Mouse (Mus musculus) stomach, postnatal 0 days (tissue): ENCODE measurements around the gene Gdf9. TPM values are rescaled to one million over a fixed set of nuclear protein-coding genes. Genes with fewer than 3 reads are reported as not detected.
A peak's percentile ranks its signal among the peaks of the same experiment; 100 is the strongest.
"Not testable (repeated sequence)": the region's sequence is repeated elsewhere in the genome, so short reads cannot be mapped to it uniquely, and the experiment has no call there.

Experiments used
- ATAC-seq: fragments of 200-750 bp; cut with Nextera tagmentation; 2 replicates; pipeline ENCODE4 v1.8.0; 2017; ENCODE audit not compliant: low FRiP score, low TSS enrichment
- DNase-seq: peaks from one replicate; pipeline ENCODE4 v3.0.0-alpha.2; 2016; ENCODE audit warnings: low spot score
- H3K27ac ChIP-seq: fragments of 300-500 bp; sonication (generic); replicated peaks from 2 replicates; pipeline ENCODE4 v1.5.1; 2014; ENCODE audit warnings: mild to moderate bottlenecking, control low read depth
- H3K27me3 ChIP-seq: fragments of 300-500 bp; sonication (generic); 2 replicates; pipeline ENCODE4 v1.6.1; 2014; ENCODE audit warnings: low read length; ENCODE audit not compliant: control insufficient read depth, insufficient read depth
- H3K36me3 ChIP-seq: fragments of 300-500 bp; sonication (generic); 2 replicates; pipeline ENCODE4 v1.6.1; 2014; ENCODE audit warnings: low read length, mixed read lengths; ENCODE audit not compliant: control insufficient read depth, insufficient read depth
- H3K4me1 ChIP-seq: fragments of 300-500 bp; sonication (generic); replicated peaks from 2 replicates; pipeline ENCODE4 v1.6.1; 2014; ENCODE audit warnings: antibody characterized with exemption; ENCODE audit not compliant: control insufficient read depth, insufficient read depth
- H3K4me2 ChIP-seq: fragments of 300-500 bp; sonication (generic); replicated peaks from 2 replicates; pipeline ENCODE4 v1.6.1; 2014; ENCODE audit warnings: low read depth, mild to moderate bottlenecking, control low read depth, moderate library complexity
- H3K4me3 ChIP-seq: fragments of 300-500 bp; sonication (generic); 2 replicates; pipeline ENCODE4 v1.5.1; 2014; ENCODE audit warnings: low read depth, low read length, control low read depth
- H3K9ac ChIP-seq: fragments of 300-500 bp; sonication (generic); 2 replicates; pipeline ENCODE4 v1.6.1; 2014; ENCODE audit warnings: mild to moderate bottlenecking, low read length, control low read depth, mixed read lengths
- H3K9me3 ChIP-seq: fragments of 300-500 bp; sonication (generic); 2 replicates; pipeline ENCODE4 v1.6.1; 2016; ENCODE audit warnings: low read length; ENCODE audit not compliant: control insufficient read depth
- CTCF ChIP-seq: IDR thresholded peaks from 2 replicates; pipeline ENCODE4 v1.5.1; 2016; ENCODE audit warnings: antibody characterized with exemption, low read depth, mild to moderate bottlenecking, moderate library complexity
- EP300 ChIP-seq: optimal IDR thresholded peaks from 2 replicates; pipeline ENCODE3; 2016; ENCODE audit warnings: antibody characterized with exemption
- WGBS: fragments of 180-500 bp; shearing (Covaris S2); extraction: QIAGEN DNeasy Blood & Tissue Kit; methylation state at CpG from one replicate; pipeline ENCODE4 v1.1.7; 2014; 5-methylcytosine and 5-hydroxymethylcytosine counted together
- polyA plus RNA-seq: library from polyadenylated mRNA; unstranded; fragments of >200 nt; fragmentation: Nextera tagmentation; extraction: Ambion mirVana; gene quantifications from 2 replicates; pipeline ENCODE4 v1.2.1, GENCODE M21; 2015

Gdf9 gene
- polyA plus RNA-seq, 1 experiment from 2014 or later, result 0.78 TPM

GRCm38 (mm10) chr11:53418048-53418447, 12.8 kb upstream of the Gdf9 start:
- H3K4me3 ChIP-seq, result no peak overlapping the region
- ATAC-seq, result no peak
- no peaks in the 10 kb centered on the region for H3K27me3 ChIP-seq
- TF ChIP-seq CTCF (no peak), EP300 (no peak)
- no peak overlapping the region for H3K9ac ChIP-seq
- no peaks in the 10 kb centered on the region for H3K9me3 ChIP-seq
- DNase-seq, result no peak
- no peak overlapping the region for H3K27ac ChIP-seq
- H3K4me1 ChIP-seq, result no peaks in the 10 kb centered on the region
- H3K4me2 ChIP-seq, result no peak overlapping the region
- H3K36me3 ChIP-seq, result peaks cover 34% of the 10 kb centered on the region

- no peak within 1 kb of the TSS for H3K4me3 ChIP-seq
- H3K4me1 ChIP-seq, result no peaks in the 10 kb centered on the region
- H3K4me2 ChIP-seq, result no peak within 1 kb of the TSS
- no peaks in the 10 kb centered on the region for H3K9me3 ChIP-seq
- H3K27ac ChIP-seq, result no peak within 1 kb of the TSS
- WGBS, result 69% methylated on average over 4 of the region's 4 CpGs
- DNase-seq (no peak), ATAC-seq (no peak)
- no peak within 1 kb of the TSS for H3K9ac ChIP-seq
- H3K27me3 ChIP-seq, result no peaks in the 10 kb centered on the region
- TF ChIP-seq EP300 (no peak), CTCF (peak; percentile 8; the same call in 1 of the 2 replicates)
- H3K36me3 ChIP-seq, result 0 out of 2 replicates have a peak, but pooled peaks cover 3% of the 10 kb centered on the region
These were observed 7.8 kb upstream of the Gdf9 start, which contains the start of gene Leap2 for GRCm38 (mm10) chr11:53423036-53423435. Gene Leap2 (minus strand): TSS chr11:53423170.

- Histone ChIP-seq H3K9ac (no peak overlapping the region), H3K36me3 (no peaks in the 10 kb centered on the region), H3K4me3 (no peak overlapping the region), H3K4me1 (no peaks in the 10 kb centered on the region; the same call in 1 of the 2 replicates), H3K27ac (no peak overlapping the region), H3K4me2 (no peak overlapping the region), H3K9me3 (no peaks in the 10 kb centered on the region), H3K27me3 (no peaks in the 10 kb centered on the region)
- DNase-seq, result no peak
- TF ChIP-seq EP300 (no peak), CTCF (no peak)
- WGBS, result 46% methylated on average over 2 of the region's 2 CpGs
- no peak for ATAC-seq
These were observed 6.0 kb upstream of the Gdf9 start for GRCm38 (mm10) chr11:53424826-53425225.

DNA sequence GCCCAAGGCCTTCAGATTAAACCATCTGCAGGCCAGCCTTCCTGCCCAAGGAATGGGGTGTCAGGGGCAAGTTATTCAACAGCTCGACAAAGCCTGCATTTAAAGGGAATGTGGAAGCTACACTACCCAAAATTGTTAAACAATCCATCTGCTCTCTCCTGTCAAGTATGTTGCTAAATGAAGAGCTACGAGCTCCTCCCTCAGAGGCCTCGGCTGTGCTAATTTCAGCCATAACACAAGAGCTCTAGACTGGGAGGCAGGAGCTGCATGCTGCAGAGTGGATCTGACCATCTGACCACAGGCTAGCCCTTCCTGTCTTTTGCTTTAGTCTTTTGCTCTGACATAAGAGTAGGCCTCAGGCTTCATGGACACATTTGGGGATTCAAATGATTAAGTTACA, 5.6 kb upstream of the Gdf9 start:
- ATAC-seq, result no peak
- Histone ChIP-seq H3K9ac (no peak overlapping the region), H3K4me1 (no peaks in the 10 kb centered on the region; the same call in 1 of the 2 replicates), H3K4me3 (no peak overlapping the region), H3K36me3 (no peaks in the 10 kb centered on the region), H3K9me3 (no peaks in the 10 kb centered on the region), H3K27ac (no peak overlapping the region), H3K27me3 (no peaks in the 10 kb centered on the region), H3K4me2 (no peak overlapping the region)
- 56% methylated on average over 3 of the region's 3 CpGs for WGBS
- TF ChIP-seq EP300, result no peak
- TF ChIP-seq CTCF, result no peak
- no peak for DNase-seq

DNA sequence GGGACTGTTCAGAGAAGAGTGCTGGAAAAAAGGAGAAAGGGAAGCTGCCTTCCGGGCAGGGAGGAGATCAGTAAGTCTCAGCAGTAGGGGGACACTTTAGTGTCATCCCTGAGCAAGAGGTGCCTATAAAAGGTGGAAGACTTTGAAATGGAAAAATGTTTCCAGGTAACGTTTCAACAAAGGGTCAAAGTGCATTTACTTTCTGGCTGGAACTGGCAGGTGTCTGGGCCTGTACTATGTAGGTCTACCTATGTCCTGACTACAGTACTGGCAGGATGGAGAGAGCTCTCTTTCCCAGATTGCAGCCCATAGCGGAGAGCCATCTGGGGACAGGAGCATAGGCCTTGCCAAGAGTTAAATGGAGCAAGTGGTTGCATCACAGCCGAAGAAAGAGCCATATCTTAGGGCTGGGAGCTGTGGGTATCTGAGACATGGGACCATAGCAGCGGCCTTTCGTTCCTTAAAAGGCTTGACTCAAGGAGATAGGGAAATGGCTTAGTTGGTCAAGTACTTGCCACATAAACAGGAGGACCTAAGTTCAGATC, 5.0 kb upstream of the Gdf9 start:
- no peak overlapping the region for H3K27ac ChIP-seq

DNA sequence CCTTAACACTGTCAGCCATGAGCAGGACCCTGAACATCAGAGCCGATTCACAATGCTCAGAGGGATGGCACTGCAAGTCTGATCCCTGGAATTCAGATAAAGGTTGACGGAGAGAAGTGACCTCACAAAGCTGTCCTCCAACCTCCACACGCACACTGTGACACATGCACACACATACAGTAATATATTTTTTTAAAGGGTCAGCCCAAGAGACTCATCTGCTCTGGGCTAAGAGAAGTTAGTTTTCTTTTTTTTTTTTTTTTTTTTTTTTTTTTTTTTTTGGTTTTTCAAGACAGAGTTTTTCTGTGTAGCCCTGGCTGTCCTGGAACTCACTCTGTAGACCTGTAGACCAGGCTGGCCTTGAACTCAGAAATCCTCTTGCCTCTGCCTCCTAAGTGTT, 3.9 kb upstream of the Gdf9 start:
- H3K9ac ChIP-seq, H3K36me3 ChIP-seq, H3K4me3 ChIP-seq, H3K27me3 ChIP-seq, H3K4me1 ChIP-seq, DNase-seq, H3K9me3 ChIP-seq, H3K27ac ChIP-seq, H3K4me2 ChIP-seq, ATAC-seq: not testable (repeated sequence)
- WGBS, result 83% methylated on average over 3 of the region's 3 CpGs

More for the DNA sequence above, 5.0 kb upstream of the Gdf9 start:
- no peaks in the 10 kb centered on the region for H3K9me3 ChIP-seq
- no peak overlapping the region for H3K9ac ChIP-seq
- TF ChIP-seq EP300 (no peak), CTCF (no peak)
- no peak for DNase-seq
- H3K4me3 ChIP-seq, result no peak overlapping the region
- no peak for ATAC-seq
- H3K27me3 ChIP-seq, result no peaks in the 10 kb centered on the region
- WGBS, result 83% methylated on average over 6 of the region's 6 CpGs
- no peaks in the 10 kb centered on the region for H3K36me3 ChIP-seq
- H3K4me2 ChIP-seq, result no peak overlapping the region
- no peaks in the 10 kb centered on the region; the same call in 1 of the 2 replicates for H3K4me1 ChIP-seq
